Mouse (Mus musculus) erythroblast, embryonic 14.5 days (primary cell): ENCODE data around the gene Fgfrl1.

Source experiments
- GATA1 ChIP-seq: IDR thresholded peaks from 2 replicates; pipeline ENCODE4 v1.6.1; 2012; ENCODE audit warnings: low read length, inconsistent platforms, mixed read lengths
- TAL1 ChIP-seq: IDR thresholded peaks from 3 replicates; pipeline ENCODE4 v1.6.1; 2012; ENCODE audit warnings: low read length, inconsistent platforms, mixed read lengths

DNA sequence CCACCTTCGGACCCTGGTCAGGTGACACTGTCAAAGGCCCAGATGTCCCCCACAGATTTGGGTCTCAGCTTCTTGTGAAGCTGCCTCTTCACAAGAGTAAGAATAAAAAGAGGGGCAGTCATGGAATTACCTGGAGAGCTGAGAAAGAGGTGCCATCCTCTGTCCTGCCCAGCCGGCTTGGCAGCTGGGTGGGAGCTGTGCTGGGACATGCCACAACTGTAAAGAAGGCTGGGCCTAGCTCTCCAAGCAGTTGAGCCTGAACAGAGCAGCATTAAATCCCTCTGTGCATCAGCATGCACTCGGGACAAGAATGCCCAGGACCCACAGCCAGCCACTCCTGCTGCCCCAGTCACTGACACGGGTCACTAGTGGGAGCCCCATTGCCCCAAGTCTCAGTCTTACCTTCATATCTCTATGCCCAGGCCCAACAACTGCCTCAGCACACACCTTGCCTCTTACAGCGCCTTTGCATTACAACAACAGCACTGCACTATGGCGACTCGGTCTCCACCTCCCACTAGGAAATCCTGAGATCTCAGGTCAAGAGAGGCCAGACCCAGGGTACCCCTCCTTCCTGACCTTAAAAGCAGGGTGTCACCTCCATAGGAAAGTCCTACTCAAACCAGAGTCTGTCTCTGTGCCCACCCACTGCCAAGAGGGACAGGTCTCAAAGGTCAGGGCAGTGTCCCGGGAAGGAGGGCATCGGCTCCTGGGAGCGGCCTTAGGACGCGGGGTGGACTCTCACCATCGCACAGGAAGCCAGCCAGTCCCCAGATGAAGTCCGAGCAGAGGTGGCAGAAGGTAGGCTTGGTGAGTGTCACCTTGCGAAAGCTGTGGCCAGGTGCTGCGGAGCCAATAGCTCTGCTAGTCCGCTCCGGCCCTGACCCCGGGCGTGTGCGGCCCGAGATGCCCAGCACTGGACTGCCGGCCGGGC, 32.2 kb upstream of the Fgfrl1 start, which contains the start of gene Idua:
- TF ChIP-seq TAL1 (no peak), GATA1 (no peak)
